Mouse (Mus musculus): ENCODE results near the gene St6gal1.

GRCm38 (mm10) chr16:23328201-23328600 lies 103.7 kb downstream of the St6gal1 start:
- no peak for TF ChIP-seq HCFC1 (IDR thresholded peaks at IDR 0.05; ENCODE audit: borderline replicate concordance, insufficient read depth, low read length)
- TF ChIP-seq MAFK (IDR thresholded peaks at IDR 0.05; ENCODE audit: insufficient read depth, low read depth, low read length) = no peak
- TF ChIP-seq ZNF384 (IDR thresholded peaks at IDR 0.05; ENCODE audit: low read depth, low read length) = no peak
